Mouse (Mus musculus) small intestine, adult 2 months (tissue): Measurements from ENCODE around the gene Lin54.

Experiments
- CTCF ChIP-seq: fragments of 200-500 bp; IDR thresholded peaks from 2 replicates; pipeline ENCODE4 v1.5.1; 2012; ENCODE audit warnings: low read depth, mild to moderate bottlenecking, control low read depth, inconsistent platforms, low read length, moderate library complexity, mixed read lengths; ENCODE audit not compliant: insufficient replicate concordance, insufficient read length; ENCODE audit errors: extremely low read depth
- POLR2A ChIP-seq: fragments of 200-500 bp; IDR thresholded peaks from 2 replicates; pipeline ENCODE4 v1.6.1; 2012; ENCODE audit warnings: low read depth, mild to moderate bottlenecking, control low read depth, inconsistent platforms, low read length, moderate library complexity

DNA sequence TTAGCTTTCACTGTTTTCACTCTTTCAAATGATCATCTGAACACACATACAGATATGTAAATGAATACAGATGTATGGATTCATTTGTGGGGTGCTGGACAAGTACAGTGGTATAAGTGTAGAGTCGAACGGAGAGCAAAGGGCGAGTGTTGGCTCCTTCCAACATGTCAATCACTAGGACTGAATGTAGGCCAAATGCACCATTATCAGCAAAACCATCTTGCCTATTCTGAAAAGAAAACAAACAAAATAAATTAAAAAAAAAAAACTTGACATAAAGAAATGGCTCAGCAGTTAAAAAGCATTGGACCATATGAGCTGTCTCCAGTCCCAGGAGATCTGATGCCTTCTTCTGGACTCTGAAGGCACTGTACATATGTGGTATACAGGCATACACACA lies 12.2 kb downstream of the Lin54 start:
- TF ChIP-seq CTCF, result no peak
- TF ChIP-seq POLR2A, result no peak
